Mouse (Mus musculus): ENCODE measurements at regions not wholly inside any gene's neighbourhood (a gene's known extent, or its start where the extent isn't known, plus 50 kb on each side); places are given as distances from the start of the nearest gene placed in this dataset.
"Not testable (repeated sequence)": the region's sequence is repeated elsewhere in the genome, so short reads cannot be mapped to it uniquely, and the experiment has no call there.

DNA sequence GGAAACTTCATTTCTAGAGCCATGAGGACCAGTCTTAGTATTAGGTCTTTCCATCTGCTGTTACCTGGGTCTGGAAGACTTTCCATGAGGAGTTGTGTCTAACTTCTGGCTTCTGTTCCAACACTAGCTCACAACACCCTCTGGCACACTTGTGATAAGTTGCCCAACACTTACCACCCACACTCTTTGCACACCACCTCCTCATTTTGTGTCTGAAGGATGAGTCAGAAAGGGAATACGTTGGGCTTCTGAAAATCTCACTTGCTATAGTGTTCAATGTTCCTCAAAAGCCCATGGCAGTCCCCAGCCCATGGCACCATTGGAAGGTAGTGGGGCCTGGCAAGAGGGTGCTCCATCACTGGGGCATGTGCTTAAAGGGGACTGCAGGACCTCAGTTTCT is 161.5 kb downstream of the Cartpt start:
- peak; percentile 43 to 65 for DNase-seq (ENCODE audit: low spot score in 2 of 2)

DNA sequence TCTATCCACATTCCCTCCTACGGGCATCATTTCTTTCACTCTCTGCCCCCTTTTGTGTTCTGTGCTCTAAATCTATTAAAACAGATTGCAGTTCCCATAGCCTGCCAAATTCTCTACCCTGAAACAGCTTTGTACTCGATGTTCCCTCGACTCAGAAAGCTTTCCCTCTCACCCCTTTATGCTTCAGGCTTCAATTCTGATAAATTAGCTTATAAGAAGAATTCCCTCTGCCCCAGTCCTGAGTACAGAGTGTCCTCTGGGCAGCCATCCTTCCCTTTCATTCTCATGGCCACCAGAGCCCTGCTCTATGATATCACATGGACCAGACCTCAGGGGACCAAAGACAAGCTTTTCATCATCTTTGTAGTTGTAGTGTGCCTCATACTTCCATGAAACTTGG is 163.6 kb downstream of the Cartpt start:
- no peak for DNase-seq (ENCODE audit: low spot score in 2 of 2)

DNA sequence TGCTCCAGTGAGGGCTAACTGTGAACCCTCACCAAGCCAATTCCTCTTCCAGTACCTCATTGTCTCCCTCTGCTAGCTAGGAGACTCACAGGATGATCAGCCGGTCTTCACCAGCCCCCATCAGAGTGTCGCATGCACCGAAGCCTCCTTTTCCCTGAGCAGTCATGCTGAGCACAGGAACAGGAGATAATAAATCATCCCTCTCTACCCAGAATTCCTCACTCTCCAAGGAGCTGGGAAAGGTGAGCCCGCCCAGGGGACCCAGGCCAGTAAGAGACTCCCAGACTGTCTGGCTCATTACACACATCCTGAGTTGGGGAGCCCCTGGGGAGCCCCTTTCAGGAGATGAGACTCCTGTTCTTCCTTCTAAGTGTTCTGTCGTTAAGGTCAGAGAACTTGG is 171.7 kb downstream of the Cartpt start:
- no peak for DNase-seq (ENCODE audit: low spot score in 2 of 2)

DNA sequence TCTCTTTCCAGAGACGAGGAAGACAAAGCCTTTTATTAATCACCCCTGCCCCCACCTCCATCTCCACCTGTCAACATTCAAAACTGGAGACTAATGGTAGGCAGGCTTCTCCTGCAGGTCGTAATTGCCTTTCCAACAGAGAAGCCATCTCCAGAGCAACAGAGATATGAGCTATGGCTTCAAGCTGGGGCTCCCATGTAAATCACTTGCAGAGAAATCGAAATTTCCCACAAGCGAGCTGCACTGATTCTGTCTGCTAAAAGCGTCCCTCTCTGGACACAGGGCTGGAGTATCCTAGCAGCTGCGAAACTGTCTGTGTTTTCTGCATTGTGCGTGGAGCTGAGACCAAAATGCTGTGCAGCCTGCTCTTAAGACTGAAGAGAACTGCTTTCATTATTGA is 176.6 kb downstream of the Cartpt start:
- DNase-seq (ENCODE audit: low spot score in 2 of 2) = peak in 1 of 2 experiments; percentile 24

DNA sequence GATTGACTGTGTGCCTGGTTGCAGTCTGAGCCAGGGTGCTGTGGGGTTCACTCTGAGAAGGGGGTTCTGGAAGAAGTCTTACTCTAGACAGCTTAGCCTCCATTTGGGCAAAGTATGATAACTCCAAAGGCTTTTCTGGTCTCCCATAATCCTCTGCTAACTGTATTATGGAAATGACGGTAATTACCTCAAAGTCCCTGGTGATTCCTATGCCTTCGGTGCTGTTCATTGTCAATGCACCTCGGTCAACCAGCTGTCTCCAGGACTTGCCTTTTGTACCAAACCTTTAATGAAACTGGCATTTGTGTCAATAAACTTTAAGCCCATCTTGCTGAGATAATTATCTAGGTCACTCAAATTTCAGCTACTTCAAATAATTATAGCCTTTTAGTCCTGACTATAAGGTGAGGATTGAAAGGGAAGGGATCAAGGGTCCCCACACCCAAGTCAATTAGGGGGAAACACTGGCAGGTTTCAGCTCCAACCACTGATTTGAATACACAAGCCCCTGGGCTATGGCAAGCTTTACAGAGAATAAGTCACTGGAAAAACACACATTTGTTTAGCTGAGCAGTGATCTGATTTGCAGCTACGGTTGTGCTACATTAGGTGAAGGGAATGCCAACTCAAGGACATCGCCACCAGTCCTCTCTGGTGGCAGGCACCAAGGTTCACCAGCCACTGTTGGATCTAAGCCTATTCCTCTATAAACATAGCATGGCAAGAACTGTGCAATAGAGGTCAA is 177.5 kb downstream of the Cartpt start:
- no peak for DNase-seq (ENCODE audit: low spot score in 2 of 2)

DNA sequence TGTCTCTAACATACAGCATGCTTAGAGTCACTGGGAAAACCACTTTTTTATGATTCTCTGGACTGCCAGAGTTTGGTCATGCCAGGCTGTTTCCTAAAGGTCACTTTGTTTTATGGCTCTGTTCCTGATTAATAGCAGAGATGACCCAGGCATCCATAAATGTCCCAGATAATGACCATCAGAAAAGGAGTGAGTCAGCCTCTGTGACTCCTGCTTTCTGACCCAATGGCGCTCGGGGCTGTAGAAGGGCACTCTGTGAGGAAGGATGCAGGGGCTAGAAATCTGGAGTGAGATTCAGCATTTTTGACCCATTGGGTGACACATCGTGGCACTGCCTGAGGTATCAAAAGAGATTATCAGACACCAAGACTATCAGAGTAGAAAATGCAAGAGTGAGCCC is 180.3 kb downstream of the Cartpt start:
- no peak for DNase-seq (ENCODE audit: low spot score in 2 of 2)

DNA sequence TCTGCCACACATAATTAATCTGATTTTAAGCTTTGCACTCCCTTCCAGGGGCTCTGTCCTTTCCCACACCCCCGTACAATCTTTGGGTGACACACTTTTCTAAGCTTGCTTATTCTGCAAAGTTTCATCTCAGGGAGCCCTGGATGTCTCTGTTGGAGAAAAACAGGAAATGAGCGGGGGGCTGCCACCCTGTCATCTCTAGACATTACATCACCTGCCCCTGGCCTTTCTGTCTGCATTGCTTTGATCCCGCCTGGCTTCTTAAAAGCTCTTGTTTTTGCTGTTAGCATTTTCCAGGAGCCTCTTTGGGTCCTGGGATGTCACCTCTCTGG is 180.2 kb upstream of the Map1b start:
- DNase-seq (ENCODE audit: low spot score in 2 of 2) = no peak

DNA sequence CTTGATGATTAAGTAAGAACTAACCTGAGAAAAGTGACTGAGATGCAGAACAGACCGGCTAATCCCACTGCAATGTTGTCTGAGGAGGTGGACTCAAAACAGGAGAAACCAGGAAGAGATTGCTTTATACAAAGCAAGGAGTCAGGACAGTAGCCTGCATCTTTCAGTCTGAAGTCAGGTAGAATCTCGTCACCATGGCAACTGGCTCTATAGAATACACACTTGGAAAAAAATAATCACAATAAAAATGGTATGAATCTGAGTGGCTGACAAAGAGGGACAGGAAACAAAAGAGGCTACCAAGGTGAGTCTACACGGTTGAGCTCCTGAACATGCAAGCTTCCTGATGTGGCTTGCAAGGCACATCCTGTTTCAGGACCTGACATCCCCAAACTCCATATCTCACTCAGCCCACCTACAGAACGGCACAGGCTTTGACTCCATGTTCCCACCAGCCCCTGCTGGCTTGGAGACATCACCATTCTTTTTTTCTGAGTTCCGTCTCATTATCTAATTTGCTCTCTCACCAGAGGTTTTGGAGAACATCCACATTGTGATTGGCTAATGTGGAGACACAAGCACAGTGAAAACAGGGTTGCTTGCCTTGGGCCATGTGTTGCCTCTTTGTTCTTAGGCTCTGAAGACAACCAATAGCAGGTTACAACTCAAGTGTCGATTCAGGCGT is 179.7 kb upstream of the Map1b start:
- no peak for DNase-seq (ENCODE audit: low spot score in 2 of 2)

DNA sequence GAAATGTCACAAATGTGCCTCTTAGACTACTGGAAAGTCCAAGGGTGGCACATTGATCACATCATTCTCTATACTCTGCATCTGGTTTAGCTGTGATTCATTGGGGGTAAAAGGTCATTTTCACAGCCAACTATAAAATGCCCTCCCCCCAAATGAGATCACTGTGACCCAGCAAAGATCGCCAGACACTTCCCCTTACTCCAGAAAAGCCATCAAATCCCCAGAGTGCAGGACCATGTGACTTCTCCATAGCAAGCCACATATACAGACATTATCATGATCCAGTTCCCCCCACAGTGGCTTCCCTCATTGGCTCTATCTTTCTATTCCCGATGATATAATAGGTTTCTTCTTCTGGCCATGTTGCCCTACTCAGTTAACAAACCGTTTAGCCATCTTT is 163.6 kb upstream of the Map1b start:
- DNase-seq (ENCODE audit: low spot score in 2 of 2) = no peak

DNA sequence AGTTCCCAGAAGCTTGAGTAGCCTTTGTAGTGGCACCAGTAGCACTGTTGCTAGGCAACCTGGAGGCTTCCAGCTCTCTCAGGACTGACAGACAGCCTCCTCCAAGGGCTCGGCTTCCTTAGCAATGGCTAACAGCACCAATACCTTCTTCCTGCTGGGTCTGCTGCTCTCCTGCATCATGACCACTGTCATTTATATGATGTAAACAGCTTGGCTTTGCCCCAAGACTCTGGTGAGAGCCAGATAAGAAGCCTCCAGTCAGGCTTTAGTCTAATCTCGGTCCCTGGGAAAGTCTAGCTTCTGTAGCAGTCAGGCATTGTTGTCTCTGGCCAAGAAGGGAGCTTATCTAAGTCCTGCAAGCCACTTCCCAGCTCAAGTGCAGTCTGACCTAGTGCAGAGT is 163.1 kb upstream of the Map1b start:
- peak in 1 of 2 experiments; percentile 26 for DNase-seq (ENCODE audit: low spot score in 2 of 2)

DNA sequence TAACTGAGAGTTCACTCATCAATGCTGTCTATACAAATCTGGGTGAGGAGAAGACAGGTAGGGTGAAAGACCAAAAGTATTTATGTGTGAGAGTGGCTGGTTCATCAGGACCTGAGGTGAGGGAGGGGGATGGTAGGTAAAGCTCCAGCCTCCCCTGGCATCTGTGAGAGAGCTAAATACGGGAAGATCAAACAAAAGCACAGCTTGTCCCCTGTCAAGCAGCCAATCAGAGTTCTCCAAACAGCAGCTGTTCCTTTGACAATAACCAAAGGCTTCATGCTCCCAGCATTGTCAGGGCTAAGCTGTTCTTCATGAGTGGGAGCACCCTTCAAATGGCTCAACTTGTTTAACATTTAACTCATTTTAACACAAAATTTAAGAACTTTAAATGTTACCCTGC is 160.1 kb upstream of the Map1b start:
- DNase-seq (ENCODE audit: low spot score in 2 of 2) = no peak

DNA sequence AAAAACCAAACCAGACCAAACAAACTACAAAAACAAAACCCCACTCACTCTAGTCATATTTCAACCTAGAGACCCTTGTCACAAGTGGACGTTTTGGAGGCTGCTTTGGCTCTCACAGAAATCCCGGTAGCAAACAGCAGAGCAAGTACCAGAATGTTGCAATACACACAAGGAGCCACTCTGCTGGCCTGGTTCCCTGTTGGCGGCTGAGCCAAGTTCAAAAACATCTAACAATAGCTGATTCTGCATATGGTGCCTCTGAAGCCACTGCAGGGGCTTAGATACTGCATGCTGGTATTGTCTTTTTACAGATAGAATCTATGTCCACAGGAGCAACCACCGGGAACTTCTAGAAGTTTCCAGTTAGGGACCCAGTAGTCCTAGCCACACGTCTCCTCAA is 159.6 kb upstream of the Map1b start:
- peak; percentile 16 to 28 for DNase-seq (ENCODE audit: low spot score in 2 of 2)

DNA sequence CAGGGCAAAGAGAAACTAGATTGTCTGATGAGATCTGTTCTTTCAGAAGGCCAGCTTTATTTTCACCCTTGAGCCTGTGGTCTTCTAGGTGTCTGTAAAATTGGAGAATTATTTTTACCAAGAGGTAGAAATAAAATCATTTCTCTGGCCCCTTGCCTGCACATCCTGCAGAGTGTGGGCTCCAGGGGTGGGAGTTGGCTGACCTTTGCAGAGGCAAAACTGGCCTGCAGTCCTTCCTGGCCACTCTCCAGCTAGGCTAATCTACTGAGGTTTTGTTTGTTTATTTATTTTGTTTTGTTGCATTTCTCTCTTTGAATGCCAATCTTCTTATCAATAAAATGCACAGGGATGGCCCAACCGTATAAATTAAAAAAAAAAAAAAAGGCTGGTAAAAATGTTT is 156.4 kb upstream of the Map1b start:
- no peak for DNase-seq (ENCODE audit: low spot score in 2 of 2)

DNA sequence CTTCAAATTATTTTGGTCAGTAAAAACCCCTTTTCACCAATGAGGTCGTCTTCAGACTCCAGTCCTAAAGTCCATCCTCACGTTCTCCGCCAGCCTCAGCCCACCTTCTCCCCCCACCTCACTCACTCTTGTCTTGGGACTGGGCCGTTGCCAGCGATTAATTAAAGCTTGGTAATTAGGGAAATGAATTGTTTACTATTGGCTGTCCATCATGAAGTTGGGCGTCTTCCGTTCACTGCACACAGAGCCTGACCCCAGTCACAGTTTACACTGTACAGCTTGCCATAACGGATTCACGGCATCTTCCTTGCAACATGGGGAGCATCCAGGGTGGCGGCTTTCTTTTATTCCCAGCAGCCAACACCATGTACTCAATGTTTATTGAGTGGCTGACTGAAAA is 155.4 kb upstream of the Map1b start:
- DNase-seq (ENCODE audit: low spot score in 2 of 2) = no peak

DNA sequence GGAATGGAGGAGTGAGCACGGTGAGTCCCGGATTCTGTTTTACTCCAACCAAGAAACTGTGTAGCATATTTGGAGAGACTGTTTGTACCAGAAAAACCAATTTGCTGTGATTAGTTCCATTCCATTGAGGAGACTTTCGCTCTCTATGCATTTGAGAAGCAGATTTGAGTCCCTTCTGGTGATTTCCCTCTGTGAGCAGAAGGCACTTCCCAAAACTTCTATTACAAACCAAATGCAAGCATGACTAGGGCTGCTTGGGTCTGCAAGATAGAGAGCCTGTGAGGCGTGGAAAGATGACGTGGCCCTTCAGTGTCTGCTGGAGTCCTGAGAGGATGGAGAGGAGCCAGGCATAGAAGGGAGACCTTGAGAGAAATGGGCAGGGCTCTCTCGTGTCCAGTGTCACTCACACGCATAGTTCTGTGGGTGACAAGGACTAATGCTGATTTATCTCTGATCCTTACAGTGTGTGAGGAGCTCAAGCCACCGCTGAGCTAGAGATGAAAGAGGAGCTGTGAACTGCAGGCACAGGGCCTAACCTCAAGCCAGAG is 153.7 kb upstream of the Map1b start:
- DNase-seq (ENCODE audit: low spot score in 2 of 2) = no peak

DNA sequence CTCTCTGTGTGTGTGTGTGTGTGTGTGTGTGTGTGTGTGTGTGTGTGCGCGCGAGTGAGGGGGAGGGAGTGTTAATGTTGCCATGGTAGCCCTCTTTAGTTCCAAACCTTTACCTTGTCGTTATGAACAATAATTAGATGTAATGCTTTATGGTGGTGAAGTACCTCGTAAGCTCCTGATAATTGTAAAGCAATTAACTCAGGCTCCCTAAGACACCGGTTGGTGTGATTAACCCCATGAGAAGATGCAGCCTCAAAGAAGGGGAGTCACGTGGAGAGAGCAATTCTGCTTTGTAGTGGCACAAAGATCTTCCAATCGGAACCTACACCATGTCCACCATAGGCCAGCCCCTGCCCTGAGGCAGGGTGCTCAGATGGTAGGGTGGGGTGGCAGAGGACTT is 152.3 kb upstream of the Map1b start:
- no peak for DNase-seq (ENCODE audit: low spot score in 2 of 2)

DNA sequence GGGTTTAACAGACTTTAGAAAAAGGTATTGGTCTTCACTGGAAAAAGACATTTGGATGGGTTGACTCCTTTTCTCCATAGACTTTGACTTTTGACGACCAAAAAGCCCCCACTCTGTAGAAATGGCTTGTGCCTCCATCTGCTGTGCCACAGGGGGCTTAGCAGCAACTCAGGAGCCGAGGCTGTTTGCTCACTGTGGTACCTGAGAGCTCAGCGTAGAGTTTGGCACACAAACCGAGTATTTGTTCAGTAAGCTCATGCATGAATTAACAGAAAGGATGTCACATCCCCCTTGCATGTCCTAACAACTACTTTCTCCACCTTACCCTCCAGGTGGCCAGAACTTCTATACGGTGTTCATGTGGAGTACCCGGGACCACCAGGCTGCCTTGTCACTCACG is 149.7 kb upstream of the Map1b start:
- no peak for DNase-seq (ENCODE audit: low spot score in 2 of 2)

DNA sequence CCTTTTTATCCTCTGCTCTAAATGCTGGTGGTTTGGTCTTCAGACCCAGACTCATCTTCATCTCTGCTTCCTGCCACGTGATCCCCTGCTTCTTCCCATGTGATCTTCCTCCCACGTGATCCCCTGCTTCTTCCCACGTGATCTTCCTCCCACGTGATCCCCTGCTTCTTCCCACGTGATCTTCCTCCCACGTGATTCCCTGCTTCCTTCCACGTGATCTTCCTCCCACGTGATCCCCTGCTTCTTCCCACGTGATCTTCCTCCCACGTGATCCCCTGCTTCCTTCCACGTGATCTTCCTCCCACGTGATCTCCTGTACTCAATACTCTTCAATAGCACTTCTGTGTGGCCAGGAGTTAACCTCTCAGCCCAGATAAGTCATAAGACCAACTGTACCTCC is 147.1 kb upstream of the Map1b start:
- DNase-seq (ENCODE audit: low spot score in 2 of 2) = not testable (repeated sequence)

DNA sequence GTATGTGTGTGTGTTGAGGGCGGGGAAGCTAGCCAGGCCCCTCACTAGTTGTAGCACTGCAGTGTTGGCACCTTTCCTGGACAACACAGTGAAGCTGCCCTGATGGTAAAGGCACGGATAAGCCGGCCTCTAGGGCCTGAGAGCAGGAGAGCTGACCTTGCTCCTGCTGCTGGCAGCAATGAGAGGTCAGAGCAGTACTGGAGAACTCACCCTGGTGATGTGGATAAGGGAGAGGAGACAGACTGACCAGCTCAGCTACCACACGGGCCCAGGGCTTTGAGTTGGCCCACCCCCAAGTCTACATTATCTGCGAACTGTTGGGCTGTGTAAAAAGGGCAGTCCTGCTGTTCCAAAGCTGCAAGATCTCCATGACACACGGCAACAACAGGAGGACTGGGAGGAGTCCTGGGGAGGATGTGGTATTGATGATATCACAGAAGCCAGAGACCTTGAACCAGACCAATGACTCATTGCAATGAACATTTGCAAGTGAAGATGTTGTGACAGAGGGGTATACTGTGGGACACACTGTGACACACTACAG is 131.4 kb upstream of the Map1b start:
- DNase-seq (ENCODE audit: low spot score in 2 of 2) = no peak

DNA sequence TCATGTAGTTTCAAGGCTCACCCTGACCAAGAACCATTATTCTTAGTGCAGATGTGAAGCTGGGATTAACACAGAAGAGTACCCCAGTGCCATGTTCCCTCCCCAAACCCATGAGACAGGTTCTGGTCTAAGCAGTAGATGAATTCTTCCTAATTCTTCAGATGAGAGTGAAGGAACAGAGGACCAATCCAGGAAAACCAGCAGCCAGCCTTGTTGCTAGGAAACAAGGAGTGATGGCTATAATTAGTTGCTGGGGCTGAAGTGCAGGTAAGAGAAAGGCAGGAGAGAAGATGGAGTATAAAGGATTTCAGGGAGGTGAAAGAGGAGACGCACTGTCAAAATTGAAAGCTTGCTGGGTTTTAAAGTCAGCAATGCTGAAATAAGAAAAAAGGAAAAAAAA is 128.4 kb upstream of the Map1b start:
- peak in 1 of 2 experiments; percentile 35 for DNase-seq (ENCODE audit: low spot score in 2 of 2)

DNA sequence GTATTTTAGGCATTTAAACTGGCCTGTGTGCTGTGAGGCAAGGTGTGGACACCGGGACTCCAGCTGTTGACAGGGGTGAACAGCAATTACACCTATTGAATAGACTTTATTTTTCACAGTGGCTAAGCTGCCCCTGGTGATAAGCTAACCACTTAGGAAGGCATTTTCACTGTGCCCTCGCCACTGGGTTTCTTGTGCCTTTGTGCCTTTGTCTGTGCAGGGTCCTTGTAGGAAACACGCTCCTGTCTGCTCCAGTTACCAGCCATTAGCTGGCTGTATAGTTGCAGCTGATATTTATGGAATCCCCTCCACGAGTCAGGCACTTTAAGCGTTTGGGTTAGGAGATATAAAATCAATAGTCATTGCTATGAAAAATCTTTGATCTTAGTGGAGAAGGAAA is 126.5 kb upstream of the Map1b start:
- DNase-seq (ENCODE audit: low spot score in 2 of 2) = no peak

DNA sequence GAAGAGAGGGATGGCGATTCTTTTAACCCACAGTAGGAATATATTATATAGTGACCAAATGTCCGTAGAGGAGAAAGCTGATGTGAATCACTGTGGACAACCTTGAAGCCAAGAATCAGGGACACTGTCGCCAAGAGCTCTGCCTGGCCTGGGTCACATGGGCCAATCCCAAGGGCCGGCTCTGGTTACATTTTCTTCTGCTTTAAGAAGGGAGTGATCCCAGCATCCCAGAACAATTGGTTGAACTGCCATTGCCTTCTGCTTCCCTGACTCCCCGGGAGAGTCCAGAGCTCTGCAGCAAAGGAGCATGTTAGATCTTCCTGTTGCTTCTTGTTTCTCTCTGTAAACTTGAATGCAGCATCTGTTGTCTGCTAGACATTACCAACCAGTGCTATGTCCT is 126.0 kb upstream of the Map1b start:
- DNase-seq (ENCODE audit: low spot score in 2 of 2) = no peak
